8 mouse cellular contexts compared by ENCODE assay signal in genomic region chr7:64751465-64751864, GRCm38 (mm10).
DNase-seq lines count a peak whose midpoint lies in the region; ATAC-seq and TF ChIP-seq lines count a peak whose summit lies in the region.

No protein-coding gene starts in this region.

- no peak overlapping the region for H3K9ac ChIP-seq in forebrain, embryonic 14.5 days (ENCODE audit: low read length)
- no peak overlapping the region for H3K9ac ChIP-seq in hindbrain, embryonic 16.5 days (ENCODE audit: low read depth, low read length)

- TF ChIP-seq CTCF in left cerebral cortex, adult 2 months (IDR thresholded peaks at IDR 0.05) = peak; percentile 93

- H3K27ac ChIP-seq in forebrain, embryonic 14.5 days (ENCODE audit: low read depth, low read length) = no peak overlapping the region
- no peak overlapping the region for H3K27ac ChIP-seq in hindbrain, embryonic 16.5 days (ENCODE audit: low read depth, low read length)
- peak overlapping the region; percentile 80 for H3K27ac ChIP-seq in left cerebral cortex, adult 2 months

- no peaks in the 10 kb centered on the region for H3K9me3 ChIP-seq in forebrain, embryonic 14.5 days (replicated peaks; ENCODE audit: control insufficient read depth, low read length)
- H3K9me3 ChIP-seq in hindbrain, embryonic 16.5 days (ENCODE audit: control insufficient read depth, low read length) = no peaks in the 10 kb centered on the region

- no peak for ATAC-seq in CD4-positive, CD25-positive, alpha-beta regulatory T cell, adult 4 months
- peak; percentile 84 for ATAC-seq in forebrain, embryonic 14.5 days
- ATAC-seq in hindbrain, embryonic 16.5 days = peak; percentile 72

- no peak overlapping the region for H3K4me3 ChIP-seq in forebrain, embryonic 14.5 days (ENCODE audit: low read depth, low read length)
- no peak overlapping the region for H3K4me3 ChIP-seq in hindbrain, embryonic 16.5 days (ENCODE audit: low read length)
- H3K4me3 ChIP-seq in left cerebral cortex, adult 2 months = no peak overlapping the region

- peak; percentile 32 for DNase-seq in CD4-positive, CD25-positive, alpha-beta regulatory T cell, adult 2 months (ENCODE audit: low read depth, low spot score)
- DNase-seq in cerebellum, adult 11 months = peak; percentile 52
- DNase-seq in forebrain, embryonic 14.5 days (ENCODE audit: low spot score) = peak; percentile 87
- peak; percentile 63 to 74 for DNase-seq in left cerebral cortex, adult 2 months (ENCODE audit: extremely low spot score in 1 of 2, low spot score in 2 of 2)
- peak; percentile 83 for DNase-seq in mesoderm, embryonic 11.5 days (ENCODE audit: low read depth, low spot score)
- DNase-seq in right cerebral cortex, postnatal 4 days = peak; percentile 72

- 32% methylated on average over 5 of the region's 5 CpGs for WGBS in forebrain, embryonic 14.5 days
- WGBS in hindbrain, embryonic 16.5 days = 31% methylated on average over 5 of the region's 5 CpGs

- intact Hi-C loops in left cerebral cortex, adult 2 months (cut with DNase I) = loop anchor here (2.0 kb wide), 1 partner anchor 25 kb away; no protein-coding TSS in a partner anchor

- no peaks in the 10 kb centered on the region for H3K4me1 ChIP-seq in forebrain, embryonic 14.5 days (ENCODE audit: control insufficient read depth, insufficient read depth, low read length)
- peaks cover 2% of the 10 kb centered on the region for H3K4me1 ChIP-seq in hindbrain, embryonic 16.5 days (ENCODE audit: control insufficient read depth, insufficient read depth, low read depth, low read length)

- peaks cover 35% of the 10 kb centered on the region for H3K36me3 ChIP-seq in forebrain, embryonic 14.5 days (ENCODE audit: control insufficient read depth, insufficient read depth, low read length)
- 0 out of 2 replicates have a peak, but pooled peaks cover 2% of the 10 kb centered on the region for H3K36me3 ChIP-seq in hindbrain, embryonic 16.5 days (ENCODE audit: control insufficient read depth, insufficient read depth, low read length)

- H3K27me3 ChIP-seq in forebrain, embryonic 14.5 days (replicated peaks; ENCODE audit: control insufficient read depth, insufficient read depth, low read length) = no peaks in the 10 kb centered on the region
- no peaks in the 10 kb centered on the region for H3K27me3 ChIP-seq in hindbrain, embryonic 16.5 days (replicated peaks; ENCODE audit: control insufficient read depth, insufficient read depth, low read length)

- H3K4me2 ChIP-seq in forebrain, embryonic 14.5 days (ENCODE audit: low read length) = no peak overlapping the region
- H3K4me2 ChIP-seq in hindbrain, embryonic 16.5 days (ENCODE audit: low read length) = no peak overlapping the region

Comparison
In these comparisons a context has a peak if more than half of its experiments do, and no peak if none do; other contexts are left out.
1. DNase-seq: peak in every context shown above with its lines; median percentile 87 in forebrain, embryonic 14.5 days; 83 in mesoderm, embryonic 11.5 days; 72 in right cerebral cortex, postnatal 4 days; 68 in left cerebral cortex, adult 2 months; 52 in cerebellum, adult 11 months; 32 in CD4-positive, CD25-positive, alpha-beta regulatory T cell, adult 2 months.